Mouse (Mus musculus) kidney, postnatal 0 days (tissue): ENCODE data around the gene Wnt3. TPM values are rescaled to one million over a fixed set of nuclear protein-coding genes. Genes with fewer than 3 reads are reported as not detected.

ENCODE experiments used
- ATAC-seq: fragments of 200-750 bp; cut with Nextera tagmentation; replicated peaks from 2 replicates; pipeline ENCODE4 v1.8.0; 2017; ENCODE audit warnings: low read depth, moderate number of reproducible peaks, moderate TSS enrichment, moderate library complexity; ENCODE audit not compliant: low FRiP score
- DNase-seq: peaks from one replicate; pipeline ENCODE4 v3.0.0-alpha.2; 2016; ENCODE audit warnings: low spot score
- H3K27ac ChIP-seq: fragments of 300-500 bp; sonication (generic); 2 replicates; pipeline ENCODE4 v1.5.1; 2014; ENCODE audit warnings: mild to moderate bottlenecking
- H3K27me3 ChIP-seq: fragments of 300-500 bp; sonication (generic); 2 replicates; pipeline ENCODE4 v1.6.1; 2014; ENCODE audit warnings: low read length, mixed read lengths; ENCODE audit not compliant: insufficient read depth
- H3K36me3 ChIP-seq: fragments of 300-500 bp; sonication (generic); 2 replicates; pipeline ENCODE4 v1.6.1; 2014; ENCODE audit warnings: low read length, mixed read lengths; ENCODE audit not compliant: insufficient read depth
- H3K4me1 ChIP-seq: fragments of 300-500 bp; sonication (generic); replicated peaks from 2 replicates; pipeline ENCODE4 v1.6.1; 2014; ENCODE audit warnings: antibody characterized with exemption, low read length, mixed read lengths; ENCODE audit not compliant: insufficient read depth
- H3K4me2 ChIP-seq: fragments of 300-500 bp; sonication (generic); 2 replicates; pipeline ENCODE4 v1.6.1; 2014; ENCODE audit warnings: mild to moderate bottlenecking, low read length, moderate library complexity, mixed read lengths
- H3K4me3 ChIP-seq: fragments of 300-500 bp; sonication (generic); replicated peaks from 2 replicates; pipeline ENCODE4 v1.5.1; 2014; ENCODE audit warnings: low read depth, low read length
- H3K9ac ChIP-seq: fragments of 300-500 bp; sonication (generic); 2 replicates; pipeline ENCODE4 v1.6.1; 2014; ENCODE audit warnings: low read depth, low read length
- H3K9me3 ChIP-seq: fragments of 300-500 bp; sonication (generic); replicated peaks from 2 replicates; pipeline ENCODE4 v1.6.1; 2016; ENCODE audit warnings: low read length, inconsistent platforms, mixed read lengths
- CTCF ChIP-seq: IDR thresholded peaks from 2 replicates; pipeline ENCODE4 v1.5.1; 2016; ENCODE audit warnings: antibody characterized with exemption, low read depth, mild to moderate bottlenecking, moderate library complexity
- WGBS: fragments of 180-500 bp; shearing (Covaris S2); extraction: QIAGEN DNeasy Blood & Tissue Kit; methylation state at CpG from one replicate; pipeline ENCODE4 v1.1.7; 2014; 5-methylcytosine and 5-hydroxymethylcytosine counted together
- polyA plus RNA-seq: library from polyadenylated mRNA; unstranded; fragments of >200 nt; fragmentation: Nextera tagmentation; extraction: Ambion mirVana; gene quantifications from 2 replicates; pipeline ENCODE4 v1.2.1, GENCODE M21; 2015

The Wnt3 gene
- polyA plus RNA-seq, 1 experiment from 2014 or later, result 0.05 TPM

DNA sequence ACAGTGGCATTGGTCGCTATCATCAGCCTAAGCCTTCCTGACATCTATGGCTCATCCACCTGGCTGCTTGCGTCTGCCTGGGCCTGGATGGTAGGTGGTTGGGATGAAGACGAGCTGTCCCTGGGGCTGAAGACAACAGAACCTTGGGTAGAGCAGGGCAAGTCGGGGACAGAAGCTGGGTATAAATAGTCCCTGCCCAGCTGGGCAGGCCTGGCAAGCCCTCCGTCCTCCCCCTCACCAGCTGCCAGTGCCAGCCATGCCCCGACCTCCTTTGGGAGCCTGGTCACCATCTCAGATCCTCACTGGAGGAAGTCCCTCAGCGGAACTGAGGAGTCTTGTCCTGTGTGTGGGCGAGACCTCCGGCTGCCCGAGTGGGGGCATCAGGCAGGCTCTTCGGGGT lies 30.2 kb downstream of the Wnt3 start:
- ATAC-seq, result no peak
- DNase-seq, result no peak
- no peak overlapping the region for H3K4me3 ChIP-seq
- 80% methylated on average over 11 of the region's 11 CpGs for WGBS
- no peaks in the 10 kb centered on the region; the same call in 1 of the 2 replicates for H3K9me3 ChIP-seq
- no peaks in the 10 kb centered on the region for H3K36me3 ChIP-seq
- no peaks in the 10 kb centered on the region for H3K4me1 ChIP-seq
- H3K4me2 ChIP-seq, result no peak overlapping the region
- no peak overlapping the region for H3K27ac ChIP-seq
- no peak for TF ChIP-seq CTCF
- no peak overlapping the region for H3K9ac ChIP-seq
- peaks cover 15% of the 10 kb centered on the region for H3K27me3 ChIP-seq

DNA sequence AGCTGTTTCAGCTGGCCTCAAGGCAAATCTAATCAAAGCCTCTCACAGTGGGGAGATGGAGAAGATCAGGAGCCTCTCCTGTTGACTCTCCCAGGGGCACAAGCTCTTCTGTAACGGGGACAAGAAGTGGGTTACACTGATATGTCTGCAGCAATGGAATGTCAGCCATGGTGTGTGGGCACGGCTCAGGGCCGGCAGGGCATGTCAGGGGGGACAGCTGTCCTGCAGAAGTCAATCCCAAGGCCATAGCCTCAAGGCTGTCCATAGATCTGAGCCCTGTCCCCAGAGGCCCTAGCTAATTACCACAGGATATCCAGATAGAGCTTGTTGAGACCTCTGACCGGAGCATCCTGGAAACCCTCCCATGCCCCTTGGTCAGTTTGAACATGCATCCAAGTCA lies 30.9 kb downstream of the Wnt3 start:
- peaks cover 22% of the 10 kb centered on the region for H3K27me3 ChIP-seq
- H3K27ac ChIP-seq, result no peak overlapping the region
- no peak overlapping the region for H3K9ac ChIP-seq
- H3K4me2 ChIP-seq, result no peak overlapping the region
- WGBS, result 78% methylated on average over 4 of the region's 4 CpGs
- no peak for TF ChIP-seq CTCF
- H3K36me3 ChIP-seq, result no peaks in the 10 kb centered on the region
- H3K4me1 ChIP-seq, result no peaks in the 10 kb centered on the region
- ATAC-seq, result no peak
- no peaks in the 10 kb centered on the region; the same call in 1 of the 2 replicates for H3K9me3 ChIP-seq
- no peak overlapping the region for H3K4me3 ChIP-seq
- no peak for DNase-seq

DNA sequence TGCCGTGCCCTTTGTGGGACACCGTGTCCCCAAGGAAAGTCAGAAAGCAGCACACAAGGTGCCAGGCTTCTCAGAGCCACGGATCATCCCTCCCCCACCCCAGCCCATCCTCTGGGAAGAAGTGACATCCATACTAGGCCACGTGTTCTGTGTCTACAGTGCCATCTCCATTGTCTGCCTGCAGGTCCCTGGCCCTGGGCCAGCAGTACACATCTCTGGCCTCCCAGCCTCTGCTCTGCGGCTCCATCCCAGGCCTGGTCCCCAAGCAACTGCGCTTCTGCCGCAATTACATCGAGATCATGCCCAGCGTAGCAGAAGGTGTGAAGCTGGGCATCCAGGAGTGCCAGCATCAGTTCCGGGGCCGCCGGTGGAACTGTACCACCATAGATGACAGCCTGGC lies 34.0 kb downstream of the Wnt3 start:
- no peak overlapping the region for H3K4me2 ChIP-seq

DNA sequence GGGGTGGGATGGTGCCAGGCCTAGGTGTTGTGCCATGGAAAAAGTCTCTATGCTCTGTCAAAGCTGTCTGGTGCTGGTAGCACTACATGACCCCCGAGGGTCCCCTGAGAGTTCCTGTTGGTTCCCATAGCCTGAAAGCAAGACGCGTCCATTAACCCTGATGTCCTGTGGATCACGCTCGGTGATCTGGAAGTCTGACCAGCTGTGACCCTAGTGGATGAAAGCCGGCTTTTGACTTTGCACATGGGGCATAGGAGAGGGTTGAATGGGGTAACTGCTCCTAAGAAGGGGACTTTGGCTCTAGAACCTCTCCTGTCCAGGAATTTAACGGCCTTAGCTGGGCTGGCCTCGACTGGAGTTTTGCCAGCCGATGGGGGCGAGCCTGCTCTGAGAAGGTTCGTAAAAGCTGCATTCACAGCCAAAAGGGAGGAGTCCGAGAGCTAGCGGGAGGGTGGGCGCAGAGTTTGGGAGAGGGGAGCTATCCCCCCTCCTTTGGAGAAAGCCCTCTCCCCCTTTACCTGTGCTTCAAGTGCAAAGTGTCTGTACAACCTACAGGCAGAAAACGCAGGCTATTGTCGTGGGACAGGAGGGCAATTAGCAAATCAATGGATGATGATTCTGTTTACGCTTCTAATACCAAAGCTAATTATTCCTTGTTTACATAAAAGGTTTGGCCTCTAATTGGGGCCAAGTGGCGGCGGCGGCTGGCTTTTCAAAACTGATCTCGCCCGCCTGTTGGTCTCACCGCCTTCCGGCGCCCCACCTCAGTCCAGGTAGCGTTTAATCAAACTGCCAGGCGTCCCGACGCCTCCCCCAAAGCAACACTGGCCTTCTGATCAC lies 35.0 kb downstream of the Wnt3 start:
- peak overlapping the region; percentile 43 for H3K4me3 ChIP-seq
- ATAC-seq (no peak), DNase-seq (no peak)
- H3K9me3 ChIP-seq, result no peaks in the 10 kb centered on the region; the same call in 1 of the 2 replicates
- H3K27me3 ChIP-seq, result peaks cover 58% of the 10 kb centered on the region
- no peak for TF ChIP-seq CTCF
- WGBS, result 5% methylated on average over 29 of the region's 29 CpGs
- H3K4me2 ChIP-seq, result peak overlapping the region; percentile 74
- no peak overlapping the region for H3K9ac ChIP-seq
- no peak overlapping the region for H3K27ac ChIP-seq
- H3K36me3 ChIP-seq, result no peaks in the 10 kb centered on the region
- peaks cover 7% of the 10 kb centered on the region; the same call in 1 of the 2 replicates for H3K4me1 ChIP-seq

More for the DNA sequence above, 34.0 kb downstream of the Wnt3 start:
- H3K4me3 ChIP-seq, result no peak overlapping the region
- no peak for TF ChIP-seq CTCF
- H3K36me3 ChIP-seq, result no peaks in the 10 kb centered on the region
- no peak overlapping the region for H3K9ac ChIP-seq
- peaks cover 52% of the 10 kb centered on the region for H3K27me3 ChIP-seq
- DNase-seq, result no peak
- no peak overlapping the region for H3K27ac ChIP-seq
- WGBS, result 45% methylated on average over 12 of the region's 12 CpGs
- H3K9me3 ChIP-seq, result no peaks in the 10 kb centered on the region; the same call in 1 of the 2 replicates
- ATAC-seq, result no peak
- H3K4me1 ChIP-seq, result peaks cover 7% of the 10 kb centered on the region; the same call in 1 of the 2 replicates

DNA sequence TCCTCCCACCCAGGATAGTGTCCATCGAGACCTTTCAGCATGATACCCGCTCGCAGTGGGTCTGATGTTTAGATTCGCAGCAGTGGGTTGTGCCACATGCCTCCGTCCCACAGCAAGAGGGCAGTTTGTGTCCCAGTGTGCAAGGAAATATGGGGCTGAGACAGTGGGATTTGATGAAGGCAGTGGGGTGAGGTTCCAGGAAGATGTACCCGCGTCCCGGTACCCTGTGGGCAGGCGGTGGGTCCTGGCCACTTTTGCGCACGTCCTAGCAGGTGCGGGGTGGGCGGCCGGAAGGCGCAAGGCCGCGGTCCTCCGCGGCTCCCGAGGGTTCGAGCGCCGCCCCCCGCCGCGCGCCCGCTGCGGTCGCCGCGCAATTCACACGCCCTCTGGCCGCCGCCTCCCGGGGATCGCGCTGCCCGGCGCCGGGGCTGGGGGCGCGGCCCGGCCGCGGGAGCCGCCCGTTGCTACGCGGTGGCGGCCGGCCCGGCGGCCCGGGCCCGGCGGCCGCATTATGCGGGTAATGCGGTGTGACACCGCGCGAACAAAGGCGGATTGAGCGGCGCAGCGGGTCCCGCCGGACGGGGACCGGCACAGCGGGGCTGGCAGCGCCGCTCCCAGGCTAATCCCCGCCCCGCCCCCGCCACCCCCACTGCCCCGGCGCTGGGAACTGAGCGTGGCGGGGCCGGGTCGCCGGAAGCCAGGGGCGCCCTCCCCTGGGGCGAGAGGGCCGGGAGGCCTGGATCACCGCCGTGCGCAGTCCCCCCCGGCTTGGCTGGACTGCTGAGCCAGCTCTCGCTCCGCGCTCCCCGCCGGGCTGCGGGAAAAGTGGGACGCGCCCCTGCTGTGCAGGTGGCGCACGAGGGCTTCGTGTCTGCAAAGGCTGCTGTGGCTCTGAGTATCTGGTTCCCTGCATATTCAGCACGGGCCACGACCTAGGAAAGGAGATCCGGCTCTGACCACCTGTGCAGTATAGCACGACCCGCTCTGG lies 36.0 kb downstream of the Wnt3 start:
- under 1% methylated on average over 90 of the region's 107 CpGs for WGBS
- DNase-seq, result peak; percentile 23
- no peaks in the 10 kb centered on the region for H3K36me3 ChIP-seq
- peak; percentile 42 for ATAC-seq
- peaks cover 7% of the 10 kb centered on the region; the same call in 1 of the 2 replicates for H3K4me1 ChIP-seq
- peaks cover 58% of the 10 kb centered on the region for H3K27me3 ChIP-seq
- no peaks in the 10 kb centered on the region; the same call in 1 of the 2 replicates for H3K9me3 ChIP-seq
- peak overlapping the region; percentile 55 for H3K9ac ChIP-seq
- peak overlapping the region; percentile 43 for H3K4me3 ChIP-seq
- H3K4me2 ChIP-seq, result peak overlapping the region; percentile 74
- H3K27ac ChIP-seq, result no peak overlapping the region
- no peak for TF ChIP-seq CTCF

DNA sequence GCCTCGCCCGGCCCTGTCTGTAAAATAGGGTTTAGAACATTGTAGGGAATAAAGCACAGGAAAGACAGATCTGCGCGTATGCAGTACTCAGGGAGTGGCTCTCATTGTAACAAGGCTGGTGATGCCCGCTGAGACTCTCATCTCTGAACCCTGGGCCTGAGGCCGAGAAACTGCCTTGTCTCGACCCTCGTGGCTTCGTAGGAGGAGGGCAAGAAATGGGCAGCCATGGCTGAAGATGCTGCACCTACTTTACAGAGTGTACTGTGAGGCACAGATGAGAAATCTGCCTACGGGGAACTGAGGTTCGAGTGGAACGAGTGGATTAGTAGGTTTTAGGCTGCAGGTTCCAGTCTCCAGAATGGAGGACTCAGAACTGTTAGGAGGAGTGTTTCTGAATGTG lies 36.7 kb downstream of the Wnt3 start:
- Histone ChIP-seq H3K27me3 (peaks cover 58% of the 10 kb centered on the region), H3K9ac (no peak overlapping the region), H3K9me3 (no peaks in the 10 kb centered on the region), H3K27ac (no peak overlapping the region), H3K4me3 (peak overlapping the region; percentile 43), H3K4me1 (peaks cover 7% of the 10 kb centered on the region; the same call in 1 of the 2 replicates), H3K36me3 (no peaks in the 10 kb centered on the region), H3K4me2 (peak overlapping the region; percentile 74)
- no peak for TF ChIP-seq CTCF
- 17% methylated on average over 12 of the region's 12 CpGs for WGBS
- ATAC-seq, result no peak
- DNase-seq, result no peak
